Mouse (Mus musculus): ENCODE measurements at regions not wholly inside any gene's neighbourhood (a gene's known extent, or its start where the extent isn't known, plus 50 kb on each side); places are given as distances from the start of the nearest gene placed in this dataset.

DNA sequence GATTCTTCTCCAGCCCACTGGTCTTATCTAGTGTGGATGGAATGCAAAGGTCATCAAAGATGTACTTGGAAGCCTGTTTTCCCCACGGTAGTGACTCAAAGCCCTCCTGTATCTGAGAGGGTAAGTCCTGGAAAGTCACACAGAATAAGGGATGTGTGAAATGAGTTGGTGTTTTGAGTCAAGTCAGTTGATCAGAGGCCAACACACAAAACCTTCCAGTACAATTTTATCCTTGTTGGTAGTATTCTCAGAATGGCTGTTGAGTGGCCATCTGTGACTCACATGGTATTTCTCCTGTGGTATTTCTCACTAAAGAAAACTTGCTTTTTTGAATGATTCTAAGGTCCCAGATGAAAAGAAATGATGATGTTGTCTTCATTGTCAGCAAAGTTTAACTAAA, 384.8 kb upstream of the Jag1 start:
- H3K4me3 ChIP-seq (ENCODE audit: low read depth, low read length), result no peak overlapping the region
- H3K9ac ChIP-seq (ENCODE audit: low read length), result no peak overlapping the region
- ATAC-seq (ENCODE audit: low FRiP score, low TSS enrichment) (no peak), DNase-seq (ENCODE audit: low spot score) (no peak)
- no peaks in the 10 kb centered on the region for H3K4me1 ChIP-seq (replicated peaks; ENCODE audit: control insufficient read depth, insufficient read depth)
- no peak overlapping the region for H3K4me2 ChIP-seq (replicated peaks; ENCODE audit: low read depth)
- 47% methylated on average over 1 of the region's 1 CpGs for WGBS
- no peaks in the 10 kb centered on the region for H3K36me3 ChIP-seq (ENCODE audit: control insufficient read depth, insufficient read depth, low read length)
- H3K27ac ChIP-seq (replicated peaks), result no peak overlapping the region
- TF ChIP-seq CTCF (IDR thresholded peaks at IDR 0.05; ENCODE audit: low read depth), result no peak
- no peak for TF ChIP-seq EP300 (optimal IDR thresholded peaks at IDR 0.05)
- no peaks in the 10 kb centered on the region for H3K9me3 ChIP-seq (ENCODE audit: control insufficient read depth, low read length)
- no peaks in the 10 kb centered on the region for H3K27me3 ChIP-seq (ENCODE audit: control insufficient read depth, insufficient read depth, low read length)

DNA sequence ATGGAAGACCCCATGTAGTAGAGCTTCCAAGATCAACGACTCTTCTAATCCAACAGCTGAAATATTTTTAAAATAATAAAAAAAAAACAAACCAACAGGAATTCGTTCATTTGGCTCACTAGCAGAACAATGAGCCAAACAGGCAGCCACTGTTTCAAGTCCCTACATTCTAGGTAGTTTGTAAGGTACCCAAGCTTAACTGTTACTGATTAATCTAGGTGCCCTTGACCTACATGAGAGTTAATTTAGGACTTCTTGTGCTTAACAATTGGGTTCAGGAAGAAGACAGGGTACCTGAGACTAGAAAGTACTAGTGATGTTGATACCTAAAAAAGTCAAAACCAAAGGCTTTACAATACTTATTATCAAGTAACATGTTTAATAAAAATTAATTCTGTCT, 381.2 kb upstream of the Jag1 start:
- 54% methylated on average over 2 of the region's 2 CpGs for WGBS
- Histone ChIP-seq H3K4me2 (replicated peaks; ENCODE audit: low read depth) (no peak overlapping the region), H3K27me3 (ENCODE audit: control insufficient read depth, insufficient read depth, low read length) (no peaks in the 10 kb centered on the region), H3K27ac (replicated peaks) (no peak overlapping the region), H3K4me3 (ENCODE audit: low read depth, low read length) (no peak overlapping the region), H3K9me3 (ENCODE audit: control insufficient read depth, low read length) (no peaks in the 10 kb centered on the region), H3K9ac (ENCODE audit: low read length) (no peak overlapping the region), H3K36me3 (ENCODE audit: control insufficient read depth, insufficient read depth, low read length) (no peaks in the 10 kb centered on the region), H3K4me1 (replicated peaks; ENCODE audit: control insufficient read depth, insufficient read depth) (no peaks in the 10 kb centered on the region)
- ATAC-seq (ENCODE audit: low FRiP score, low TSS enrichment) (no peak), DNase-seq (ENCODE audit: low spot score) (no peak)
- TF ChIP-seq CTCF (IDR thresholded peaks at IDR 0.05; ENCODE audit: low read depth) (no peak), EP300 (optimal IDR thresholded peaks at IDR 0.05) (no peak)

DNA sequence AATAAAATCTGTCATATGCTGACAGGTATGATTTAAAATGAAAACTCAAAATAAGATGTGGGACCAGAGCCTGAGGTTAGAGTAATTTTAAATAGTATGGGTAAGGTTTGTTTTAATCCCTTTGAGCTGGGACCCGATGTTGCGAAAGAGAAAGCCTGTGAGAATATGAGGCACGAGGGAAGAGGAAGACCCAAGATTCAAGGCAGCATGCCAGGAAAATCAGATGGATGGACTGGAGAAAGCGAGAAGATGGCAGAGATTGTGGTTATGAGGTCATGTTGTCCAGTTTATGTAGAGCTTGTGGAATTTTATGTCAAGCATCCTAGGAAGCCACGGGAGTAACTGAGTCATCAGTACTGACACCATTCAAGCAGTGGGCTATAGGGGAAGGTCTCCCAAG, 377.2 kb upstream of the Jag1 start:
- TF ChIP-seq EP300 (optimal IDR thresholded peaks at IDR 0.05) (no peak), CTCF (IDR thresholded peaks at IDR 0.05; ENCODE audit: low read depth) (no peak)
- H3K27ac ChIP-seq (replicated peaks), result no peak overlapping the region
- WGBS, result 62% methylated on average over 5 of the region's 5 CpGs
- H3K4me3 ChIP-seq (ENCODE audit: low read depth, low read length), result no peak overlapping the region
- no peaks in the 10 kb centered on the region for H3K9me3 ChIP-seq (ENCODE audit: control insufficient read depth, low read length)
- no peaks in the 10 kb centered on the region for H3K36me3 ChIP-seq (ENCODE audit: control insufficient read depth, insufficient read depth, low read length)
- no peaks in the 10 kb centered on the region for H3K4me1 ChIP-seq (replicated peaks; ENCODE audit: control insufficient read depth, insufficient read depth)
- no peak for ATAC-seq (ENCODE audit: low FRiP score, low TSS enrichment)
- H3K9ac ChIP-seq (ENCODE audit: low read length), result no peak overlapping the region
- H3K4me2 ChIP-seq (replicated peaks; ENCODE audit: low read depth), result no peak overlapping the region
- no peak for DNase-seq (ENCODE audit: low spot score)
- no peaks in the 10 kb centered on the region for H3K27me3 ChIP-seq (ENCODE audit: control insufficient read depth, insufficient read depth, low read length)

- no peak for DNase-seq (ENCODE audit: low spot score)
- no peaks in the 10 kb centered on the region for H3K27me3 ChIP-seq (ENCODE audit: control insufficient read depth, insufficient read depth, low read length)
- H3K9me3 ChIP-seq (ENCODE audit: control insufficient read depth, low read length), result no peaks in the 10 kb centered on the region
- no peak overlapping the region for H3K9ac ChIP-seq (ENCODE audit: low read length)
- ATAC-seq (ENCODE audit: low FRiP score, low TSS enrichment), result no peak
- no peak overlapping the region for H3K27ac ChIP-seq (replicated peaks)
- TF ChIP-seq EP300 (optimal IDR thresholded peaks at IDR 0.05) (no peak), CTCF (IDR thresholded peaks at IDR 0.05; ENCODE audit: low read depth) (no peak)
- H3K4me3 ChIP-seq (ENCODE audit: low read depth, low read length), result no peak overlapping the region
- 62% methylated on average over 5 of the region's 5 CpGs for WGBS
- H3K4me1 ChIP-seq (replicated peaks; ENCODE audit: control insufficient read depth, insufficient read depth), result no peaks in the 10 kb centered on the region
- H3K4me2 ChIP-seq (replicated peaks; ENCODE audit: low read depth), result no peak overlapping the region
- no peaks in the 10 kb centered on the region for H3K36me3 ChIP-seq (ENCODE audit: control insufficient read depth, insufficient read depth, low read length)
These were observed 372.8 kb upstream of the Jag1 start for GRCm38 (mm10) chr2:137489181-137489682.

DNA sequence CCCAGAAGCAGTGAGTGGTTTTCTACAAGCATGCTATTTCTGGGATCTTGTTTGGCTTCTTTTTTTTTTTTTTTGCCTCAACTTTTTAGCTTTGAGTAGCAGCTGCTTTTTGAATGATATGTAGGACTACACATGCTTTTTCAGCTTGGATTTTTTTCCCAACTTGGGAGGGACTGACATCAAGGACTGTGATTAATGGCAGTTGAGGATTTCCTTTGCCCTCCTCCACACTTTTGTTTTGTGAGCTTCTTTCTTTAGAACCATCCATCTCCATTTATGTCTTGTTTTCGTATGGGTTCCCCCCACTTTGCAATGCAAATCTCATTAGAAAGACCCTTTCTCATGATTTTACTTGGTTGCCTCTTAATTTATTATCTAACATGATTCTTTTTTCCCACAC, 352.3 kb upstream of the Jag1 start:
- 42% methylated on average over 1 of the region's 1 CpGs for WGBS
- H3K4me2 ChIP-seq (replicated peaks; ENCODE audit: low read depth), result no peak overlapping the region
- no peaks in the 10 kb centered on the region for H3K27me3 ChIP-seq (ENCODE audit: control insufficient read depth, insufficient read depth, low read length)
- H3K9me3 ChIP-seq (ENCODE audit: control insufficient read depth, low read length), result no peaks in the 10 kb centered on the region
- no peaks in the 10 kb centered on the region for H3K36me3 ChIP-seq (ENCODE audit: control insufficient read depth, insufficient read depth, low read length)
- no peak overlapping the region for H3K9ac ChIP-seq (ENCODE audit: low read length)
- no peak for DNase-seq (ENCODE audit: low spot score)
- no peak overlapping the region for H3K27ac ChIP-seq (replicated peaks)
- no peaks in the 10 kb centered on the region for H3K4me1 ChIP-seq (replicated peaks; ENCODE audit: control insufficient read depth, insufficient read depth)
- ATAC-seq (ENCODE audit: low FRiP score, low TSS enrichment), result no peak
- TF ChIP-seq EP300 (optimal IDR thresholded peaks at IDR 0.05) (no peak), CTCF (IDR thresholded peaks at IDR 0.05; ENCODE audit: low read depth) (no peak)
- no peak overlapping the region for H3K4me3 ChIP-seq (ENCODE audit: low read depth, low read length)

DNA sequence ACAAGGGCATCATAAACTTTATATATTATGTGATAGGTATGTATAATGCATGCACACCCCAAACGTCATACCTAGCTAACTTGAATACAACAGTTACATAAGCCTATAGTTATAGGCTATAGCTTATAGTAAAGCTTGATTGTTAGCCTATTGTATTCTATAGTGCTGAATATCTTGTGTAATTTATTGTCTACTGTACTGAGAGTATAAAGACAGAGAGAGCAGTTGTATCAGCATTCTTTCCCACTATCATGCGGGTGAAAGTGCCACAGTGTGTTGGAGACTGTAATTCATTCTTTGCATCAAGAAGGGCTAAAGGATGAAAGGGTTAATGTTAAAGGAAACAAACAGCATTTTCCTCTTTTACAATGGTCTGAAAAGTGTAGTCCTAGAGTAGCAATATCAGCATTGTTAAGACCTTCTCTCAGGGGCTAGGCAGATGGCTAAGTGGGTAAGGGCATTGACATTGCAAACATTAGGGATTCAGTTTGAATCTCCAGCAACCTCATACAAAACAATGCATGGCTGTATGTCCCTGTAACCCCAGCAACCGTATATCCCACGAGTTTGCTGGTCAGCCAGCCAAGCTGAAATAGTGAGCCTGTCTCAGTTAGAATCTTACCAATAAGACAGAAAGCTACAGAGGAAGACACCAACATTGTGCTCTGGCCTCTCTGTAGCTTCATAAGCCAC, 340.8 kb upstream of the Jag1 start:
- Histone ChIP-seq H3K9ac (ENCODE audit: low read length) (no peak overlapping the region), H3K36me3 (ENCODE audit: control insufficient read depth, insufficient read depth, low read length) (no peaks in the 10 kb centered on the region), H3K4me3 (ENCODE audit: low read depth, low read length) (no peak overlapping the region), H3K4me1 (replicated peaks; ENCODE audit: control insufficient read depth, insufficient read depth) (no peaks in the 10 kb centered on the region), H3K4me2 (replicated peaks; ENCODE audit: low read depth) (no peak overlapping the region), H3K27me3 (ENCODE audit: control insufficient read depth, insufficient read depth, low read length) (no peaks in the 10 kb centered on the region), H3K27ac (replicated peaks) (no peak overlapping the region), H3K9me3 (ENCODE audit: control insufficient read depth, low read length) (no peaks in the 10 kb centered on the region)
- TF ChIP-seq EP300 (optimal IDR thresholded peaks at IDR 0.05), result no peak
- 58% methylated on average over 4 of the region's 4 CpGs for WGBS
- no peak for ATAC-seq (ENCODE audit: low FRiP score, low TSS enrichment)
- DNase-seq (ENCODE audit: low spot score), result no peak

Data from stomach, postnatal 0 days (tissue).